Mouse (Mus musculus) lung, embryonic 16.5 days (tissue): ENCODE measurements around the gene Tmem116. TPM values are rescaled to one million over a fixed set of nuclear protein-coding genes. Genes with fewer than 3 reads are reported as not detected.

Source experiments
- ATAC-seq: fragments of 200-750 bp; cut with Nextera tagmentation; 2 replicates; pipeline ENCODE4 v1.8.0; 2017; ENCODE audit warnings: low read depth, mild to moderate bottlenecking, moderate library complexity
- H3K27ac ChIP-seq: fragments of 300-500 bp; sonication (generic); 2 replicates; pipeline ENCODE4 v1.5.1; 2014; ENCODE audit warnings: mild to moderate bottlenecking, control low read depth, low read length
- H3K27me3 ChIP-seq: fragments of 300-500 bp; sonication (generic); 2 replicates; pipeline ENCODE4 v1.6.1; 2014; ENCODE audit warnings: low read depth, low read length, mixed read lengths; ENCODE audit not compliant: control insufficient read depth, insufficient read depth
- H3K36me3 ChIP-seq: fragments of 300-500 bp; sonication (generic); 2 replicates; pipeline ENCODE4 v1.6.1; 2014; ENCODE audit warnings: low read length; ENCODE audit not compliant: control insufficient read depth, insufficient read depth
- H3K4me1 ChIP-seq: fragments of 300-500 bp; sonication (generic); replicated peaks from 2 replicates; pipeline ENCODE4 v1.6.1; 2014; ENCODE audit warnings: low read length, mixed read lengths; ENCODE audit not compliant: control insufficient read depth, insufficient read depth
- H3K4me2 ChIP-seq: fragments of 300-500 bp; sonication (generic); 2 replicates; pipeline ENCODE4 v1.6.1; 2014; ENCODE audit warnings: low read depth, low read length, control low read depth
- H3K4me3 ChIP-seq: fragments of 300-500 bp; sonication (generic); 2 replicates; pipeline ENCODE4 v1.5.1; 2014; ENCODE audit warnings: mild to moderate bottlenecking, low read length, control low read depth
- H3K9ac ChIP-seq: fragments of 300-500 bp; sonication (generic); 2 replicates; pipeline ENCODE4 v1.6.1; 2014; ENCODE audit warnings: low read length, control low read depth
- H3K9me3 ChIP-seq: fragments of 300-500 bp; sonication (generic); 2 replicates; pipeline ENCODE4 v1.6.1; 2016; ENCODE audit warnings: low read length; ENCODE audit not compliant: control insufficient read depth
- WGBS: fragments of 180-500 bp; shearing (Covaris S2); extraction: QIAGEN DNeasy Blood & Tissue Kit; methylation state at CpG from one replicate; pipeline ENCODE4 v1.1.7; 2014; 5-methylcytosine and 5-hydroxymethylcytosine counted together
- polyA plus RNA-seq: library from polyadenylated mRNA; unstranded; fragments of >200 nt; fragmentation: Nextera tagmentation; extraction: Ambion mirVana; gene quantifications from 2 replicates; pipeline ENCODE4 v1.2.1, GENCODE M21; 2015

The Tmem116 gene
- polyA plus RNA-seq, 1 experiment from 2014 or later: 3.0 TPM

DNA sequence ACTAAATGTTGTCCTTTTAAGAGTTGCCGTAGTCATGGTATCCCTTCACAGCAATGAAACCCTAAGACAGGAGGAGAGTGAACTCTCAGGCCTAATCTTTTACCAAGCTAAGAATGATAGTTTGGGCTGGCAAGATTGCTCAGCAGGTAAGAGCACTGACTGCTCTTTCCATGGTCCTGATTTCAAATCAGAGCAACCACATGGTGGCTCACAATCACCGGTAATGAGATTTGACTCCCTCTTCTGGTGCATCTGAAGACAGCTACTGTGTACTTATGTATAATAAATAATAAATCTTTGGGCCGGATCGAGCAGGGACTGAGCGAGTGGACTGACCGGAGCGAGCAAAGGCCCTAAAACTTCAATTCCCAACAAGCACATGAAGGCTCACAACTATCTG, 89.5 kb downstream of the Tmem116 start:
- H3K4me3 ChIP-seq: no peak overlapping the region
- no peak overlapping the region for H3K4me2 ChIP-seq
- no peak overlapping the region for H3K9ac ChIP-seq
- 76% methylated on average over 7 of the region's 7 CpGs for WGBS
- no peak for ATAC-seq
- peaks cover 2% of the 10 kb centered on the region; the same call in 1 of the 2 replicates for H3K36me3 ChIP-seq
- peaks cover 12% of the 10 kb centered on the region for H3K4me1 ChIP-seq
- no peaks in the 10 kb centered on the region for H3K27me3 ChIP-seq
- no peak overlapping the region for H3K27ac ChIP-seq
- H3K9me3 ChIP-seq: no peaks in the 10 kb centered on the region

- no peaks in the 10 kb centered on the region for H3K27me3 ChIP-seq
- no peak overlapping the region for H3K4me3 ChIP-seq
- H3K9ac ChIP-seq: no peak overlapping the region
- ATAC-seq: no peak
- H3K36me3 ChIP-seq: no peaks in the 10 kb centered on the region; the same call in 1 of the 2 replicates
- no peak overlapping the region for H3K4me2 ChIP-seq
- peaks cover 16% of the 10 kb centered on the region for H3K4me1 ChIP-seq
- no peak overlapping the region for H3K27ac ChIP-seq
- WGBS: 81% methylated on average over 3 of the region's 3 CpGs
- no peaks in the 10 kb centered on the region for H3K9me3 ChIP-seq
Observed at GRCm38 (mm10) chr5:121543370-121543769, 91.7 kb downstream of the Tmem116 start.

DNA sequence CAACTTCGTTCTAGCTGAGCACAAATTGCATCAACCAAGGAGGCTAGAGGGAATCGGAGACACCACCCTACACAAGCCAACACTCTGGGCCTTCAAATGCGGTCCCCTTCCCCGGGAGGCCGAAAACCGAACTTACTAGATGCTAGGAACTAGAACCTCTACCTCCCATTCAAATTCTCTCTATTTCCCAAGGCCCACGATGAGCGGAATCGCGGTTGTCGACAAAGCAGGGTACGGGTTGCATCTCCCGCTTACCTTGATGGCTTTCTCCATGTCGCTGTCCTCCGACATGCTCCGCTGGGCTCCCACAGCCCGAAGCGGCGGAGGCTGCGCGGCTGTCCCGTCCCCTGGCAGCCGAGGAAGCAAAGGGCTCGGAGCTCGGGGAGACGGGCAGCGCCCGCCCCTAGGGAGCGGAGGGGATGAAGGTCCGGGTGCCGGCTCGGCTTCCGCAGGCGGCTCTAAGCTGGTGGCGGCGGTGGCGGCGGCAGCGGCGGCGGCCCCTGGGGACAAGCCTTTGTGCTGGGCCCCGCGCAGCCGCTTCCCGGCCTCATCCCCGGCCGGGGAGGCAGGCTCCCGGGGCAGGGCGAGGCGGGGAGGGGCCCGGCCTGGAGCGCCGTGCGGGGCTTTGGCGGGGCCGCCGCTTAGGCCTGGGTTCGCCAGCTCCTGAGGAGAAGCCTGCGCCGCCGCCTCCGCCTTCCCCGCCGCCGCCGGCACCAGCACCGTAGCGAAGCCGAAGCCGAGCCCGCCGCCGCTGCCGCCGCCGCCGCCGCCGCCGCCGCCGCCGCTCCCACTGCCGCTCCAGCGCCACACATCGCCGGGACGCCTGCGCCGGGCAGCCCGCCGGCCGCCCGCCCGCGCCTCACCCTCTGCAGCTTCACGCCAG, 93.5 kb downstream of the Tmem116 start, which contains the start of the genes Adam1a and Gm42878:
Gene Adam1a, minus strand, starts transcription at position 573 of the 883 bp plus-strand sequence.
Gene Gm42878, minus strand, starts transcription at position 573 of the 883 bp plus-strand sequence.
- peaks cover 16% of the 10 kb centered on the region for H3K4me1 ChIP-seq
- ATAC-seq: peak; percentile 75
- peak within 1 kb of the TSS; percentile 92 for H3K27ac ChIP-seq
- H3K4me3 ChIP-seq: peak within 1 kb of the TSS; percentile 97
- no peaks in the 10 kb centered on the region for H3K27me3 ChIP-seq
- peak within 1 kb of the TSS; percentile 95 for H3K9ac ChIP-seq
- WGBS: under 1% methylated on average over 70 of the region's 97 CpGs
- peak within 1 kb of the TSS; percentile 72 for H3K4me2 ChIP-seq
- H3K36me3 ChIP-seq: no peaks in the 10 kb centered on the region
- H3K9me3 ChIP-seq: no peaks in the 10 kb centered on the region

- no peaks in the 10 kb centered on the region for H3K9me3 ChIP-seq
- no peaks in the 10 kb centered on the region for H3K27me3 ChIP-seq
- H3K27ac ChIP-seq: peak within 1 kb of the TSS; percentile 92
- peak within 1 kb of the TSS; percentile 95 for H3K9ac ChIP-seq
- H3K4me2 ChIP-seq: peak within 1 kb of the TSS; percentile 72
- WGBS: 1% methylated on average over 48 of the region's 55 CpGs
- peak within 1 kb of the TSS; percentile 97 for H3K4me3 ChIP-seq
- H3K4me1 ChIP-seq: peaks cover 16% of the 10 kb centered on the region
- no peaks in the 10 kb centered on the region for H3K36me3 ChIP-seq
- peak; percentile 96 for ATAC-seq
Observed at GRCm38 (mm10) chr5:121545793-121546529, 94.3 kb downstream of the Tmem116 start, which contains the start of gene Mapkapk5. Gene Mapkapk5 (minus strand): TSS chr5:121545905.

DNA sequence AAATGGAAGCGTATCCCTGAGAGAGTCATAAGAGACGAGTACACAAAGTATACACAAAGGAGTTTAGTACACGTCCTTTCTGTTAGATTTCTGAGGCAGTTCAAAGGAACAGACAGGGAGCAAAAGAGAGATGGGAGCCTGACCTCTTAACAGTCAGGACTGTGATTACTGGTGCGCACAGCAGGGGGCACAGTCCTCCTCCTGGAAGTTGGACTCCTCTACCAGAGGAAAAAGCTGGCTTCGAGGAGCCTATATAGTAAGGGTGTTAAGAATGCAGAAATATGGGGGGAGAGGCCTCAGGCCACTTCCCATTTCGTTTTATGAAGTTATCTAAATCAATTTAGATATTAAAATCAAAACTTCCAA, 94.8 kb downstream of the Tmem116 start:
- peak overlapping the region; percentile 66 for H3K4me2 ChIP-seq
- peak; percentile 35; the same call in 1 of the 2 replicates for ATAC-seq
- 22% methylated on average over 6 of the region's 6 CpGs for WGBS

DNA sequence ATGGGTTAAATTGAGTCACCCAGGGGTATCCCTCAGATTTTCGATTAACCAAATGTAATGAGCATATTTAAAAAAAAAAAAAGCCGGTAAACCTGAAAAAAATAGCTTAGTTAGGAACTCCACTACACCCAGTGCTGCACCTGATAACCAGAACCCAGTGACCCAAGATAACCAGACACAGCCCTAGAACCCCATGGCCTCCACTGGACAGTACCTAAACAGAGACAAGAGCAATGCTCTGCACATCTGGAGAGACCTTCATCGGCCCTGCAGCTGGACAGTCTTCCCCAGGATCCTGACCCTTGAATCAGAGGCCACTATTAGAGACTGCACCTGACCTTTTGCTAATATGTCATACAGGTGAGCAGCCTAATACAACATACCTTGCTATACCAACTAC, 95.4 kb downstream of the Tmem116 start:
- 92% methylated on average over 3 of the region's 3 CpGs for WGBS
- ATAC-seq: no peak
- no peak overlapping the region for H3K27ac ChIP-seq

More for the DNA sequence above, 94.8 kb downstream of the Tmem116 start:
- peak overlapping the region; percentile 95 for H3K9ac ChIP-seq
- H3K4me1 ChIP-seq: peaks cover 16% of the 10 kb centered on the region
- H3K27me3 ChIP-seq: no peaks in the 10 kb centered on the region
- no peak overlapping the region; the same call in 1 of the 2 replicates for H3K27ac ChIP-seq
- H3K9me3 ChIP-seq: no peaks in the 10 kb centered on the region
- H3K36me3 ChIP-seq: no peaks in the 10 kb centered on the region
- peak overlapping the region; percentile 97 for H3K4me3 ChIP-seq

DNA sequence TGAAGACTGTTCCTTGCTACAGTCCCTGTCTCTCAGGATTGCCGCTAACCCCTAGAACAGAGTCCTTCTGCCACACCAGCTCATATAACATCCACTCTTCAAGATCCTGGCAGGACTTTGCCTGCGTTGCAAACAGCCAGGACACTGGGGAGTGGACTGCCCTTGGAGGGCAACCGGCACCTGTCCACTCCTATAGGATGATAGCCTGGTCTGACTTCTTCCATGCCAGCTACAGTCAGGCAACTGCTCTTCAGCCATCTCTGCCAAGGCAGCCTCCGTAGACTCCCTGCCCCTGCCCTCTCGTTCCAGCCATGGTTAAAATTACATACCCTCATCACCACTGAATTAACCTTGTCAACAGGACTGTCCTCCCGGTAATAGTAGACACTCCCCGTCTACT, 97.5 kb downstream of the Tmem116 start:
- H3K4me1 ChIP-seq: peaks cover 9% of the 10 kb centered on the region
- H3K27ac ChIP-seq: no peak overlapping the region
- no peaks in the 10 kb centered on the region for H3K36me3 ChIP-seq
- H3K9ac ChIP-seq: no peak overlapping the region
- H3K4me3 ChIP-seq: no peak overlapping the region
- no peaks in the 10 kb centered on the region for H3K27me3 ChIP-seq
- H3K4me2 ChIP-seq: no peak overlapping the region
- 81% methylated on average over 7 of the region's 7 CpGs for WGBS
- H3K9me3 ChIP-seq: no peaks in the 10 kb centered on the region
- no peak for ATAC-seq

More for the DNA sequence above, 95.4 kb downstream of the Tmem116 start:
- no peak overlapping the region for H3K4me3 ChIP-seq
- no peak overlapping the region for H3K9ac ChIP-seq
- peaks cover 16% of the 10 kb centered on the region for H3K4me1 ChIP-seq
- no peaks in the 10 kb centered on the region for H3K36me3 ChIP-seq
- no peaks in the 10 kb centered on the region for H3K27me3 ChIP-seq
- no peaks in the 10 kb centered on the region for H3K9me3 ChIP-seq
- H3K4me2 ChIP-seq: no peak overlapping the region

GRCm38 (mm10) chr5:121562436-121562835, 110.7 kb downstream of the Tmem116 start:
- Histone ChIP-seq H3K4me1 (peaks cover 3% of the 10 kb centered on the region; the same call in 1 of the 2 replicates), H3K27ac (no peak overlapping the region), H3K9me3 (no peaks in the 10 kb centered on the region), H3K36me3 (no peaks in the 10 kb centered on the region), H3K4me3 (no peak overlapping the region), H3K9ac (no peak overlapping the region), H3K27me3 (no peaks in the 10 kb centered on the region), H3K4me2 (no peak overlapping the region)
- no peak for ATAC-seq
- WGBS: 92% methylated on average over 3 of the region's 3 CpGs

- Histone ChIP-seq H3K27me3 (no peaks in the 10 kb centered on the region), H3K36me3 (0 out of 2 replicates have a peak, but pooled peaks cover 2% of the 10 kb centered on the region), H3K9ac (peak overlapping the region; percentile 53), H3K4me1 (peaks cover 3% of the 10 kb centered on the region; the same call in 1 of the 2 replicates), H3K27ac (no peak overlapping the region), H3K4me3 (peak overlapping the region; percentile 37), H3K4me2 (peak overlapping the region; percentile 57), H3K9me3 (no peaks in the 10 kb centered on the region)
- 4% methylated on average over 11 of the region's 11 CpGs for WGBS
- ATAC-seq: peak; percentile 59; the same call in 1 of the 2 replicates
Observed at GRCm38 (mm10) chr5:121564468-121564895, 112.8 kb downstream of the Tmem116 start.
